Mouse (Mus musculus) embryo, embryonic 9.5 days (tissue): ENCODE data around the gene Gm14692.
"Not testable (repeated sequence)": the region's sequence is repeated elsewhere in the genome, so short reads cannot be mapped to it uniquely, and the experiment has no call there.

Experiments used
- DNase-seq: peaks from one replicate; pipeline ENCODE4 v3.0.0-alpha.2; 2017; ENCODE audit errors: extremely low spot score

The Gm14692 gene

GRCm38 (mm10) chrX:67695398-67695797 lies at the start of gene Gm14692:
Gene Gm14692, plus strand, starts transcription at chrX:67695698.
- not testable (repeated sequence) for DNase-seq

DNA sequence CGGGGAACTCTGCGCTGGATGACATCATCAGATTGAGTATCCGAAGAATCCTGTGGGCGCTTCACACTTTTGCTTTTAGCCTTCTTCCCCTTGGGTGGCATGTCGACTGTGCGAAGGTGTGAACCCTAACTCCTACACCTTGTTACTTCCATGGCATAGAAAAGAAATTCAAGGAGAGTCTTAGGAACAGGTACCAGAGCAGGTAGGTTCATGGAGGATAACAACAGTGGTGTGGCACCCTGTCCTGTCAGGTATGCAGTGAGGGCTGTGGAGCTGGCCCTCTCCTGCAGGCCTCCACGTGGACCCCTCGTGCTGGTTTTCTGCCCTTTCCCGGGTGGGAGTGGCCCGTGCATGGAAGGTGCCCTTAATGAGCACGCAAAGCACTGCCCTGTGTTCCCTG lies 2.0 kb upstream of the Gm14692 start, which contains the start of gene Gm1140:
TSS of gene Gm1140 (minus strand) at position 101 of the 400 bp plus-strand sequence.
- DNase-seq = not testable (repeated sequence)
